Mouse (Mus musculus) left cerebral cortex, adult 2 months (tissue): ENCODE measurements at regions not wholly inside any gene's neighbourhood (a gene's known extent, or its start where the extent isn't known, plus 50 kb on each side); places are given as distances from the start of the nearest gene placed in this dataset.

Experiments
- DNase-seq, 2 experiments: peaks; one replicate each; pipeline ENCODE4 v3.0.0; 2021 to 2022; ENCODE audit warnings: low spot score in 2 of 2, mixed read lengths in 1 of 2; ENCODE audit errors: extremely low spot score in 1 of 2
- H3K27ac ChIP-seq: fragments of 200-600 bp; 2 replicates; pipeline ENCODE4 v1.8.1; 2022
- H3K4me3 ChIP-seq: fragments of 200-600 bp; 2 replicates; pipeline ENCODE4 v1.8.1; 2022
- CTCF ChIP-seq: fragments of 200-600 bp; IDR thresholded peaks from 2 replicates; pipeline ENCODE4 v1.8.1; 2022; ENCODE audit warnings: antibody characterized with exemption, mild to moderate bottlenecking, moderate library complexity
- intact Hi-C: fragments of 180-260 bp; cut with DNase I; formaldehyde crosslinking; loops from one replicate; pipeline ENCODE4 v1.15.1; 2025

GRCm38 (mm10) chr12:64736008-64736663, 181.6 kb upstream of the Gm527 start:
- intact Hi-C loops = no loop called here
- H3K27ac ChIP-seq = no peak overlapping the region
- no peak overlapping the region for H3K4me3 ChIP-seq
- DNase-seq = no peak
- TF ChIP-seq CTCF = no peak; the same call in 1 of the 2 replicates

GRCm38 (mm10) chr12:64703419-64703818, 214.3 kb upstream of the Gm527 start:
- DNase-seq = no peak
- TF ChIP-seq CTCF = no peak
- no peak overlapping the region for H3K27ac ChIP-seq
- intact Hi-C loops = no loop called here
- H3K4me3 ChIP-seq = no peak overlapping the region

DNA sequence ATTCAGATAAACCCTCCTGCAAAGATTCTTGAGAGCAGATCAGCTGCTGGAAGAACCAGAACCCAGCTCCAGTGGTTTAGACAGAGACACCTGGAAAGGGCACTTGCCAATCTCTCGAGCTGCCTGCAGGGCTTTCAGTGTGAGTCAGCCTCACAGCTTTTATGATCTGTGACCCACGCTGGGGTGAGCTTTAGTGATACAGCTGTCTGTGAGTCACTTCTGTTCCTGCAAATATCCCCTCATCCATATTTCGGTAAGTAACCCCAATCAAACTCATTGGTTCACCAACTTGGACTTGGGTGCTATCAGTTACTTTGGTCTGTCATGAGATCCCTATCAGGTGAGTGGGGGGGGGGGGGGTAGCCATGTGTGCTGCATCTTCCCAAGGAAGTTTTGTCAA, 216.6 kb upstream of the Gm527 start:
- intact Hi-C loops = no loop called here
- no peak for DNase-seq
- Histone ChIP-seq H3K27ac (no peak overlapping the region), H3K4me3 (no peak overlapping the region)
- TF ChIP-seq CTCF = no peak

DNA sequence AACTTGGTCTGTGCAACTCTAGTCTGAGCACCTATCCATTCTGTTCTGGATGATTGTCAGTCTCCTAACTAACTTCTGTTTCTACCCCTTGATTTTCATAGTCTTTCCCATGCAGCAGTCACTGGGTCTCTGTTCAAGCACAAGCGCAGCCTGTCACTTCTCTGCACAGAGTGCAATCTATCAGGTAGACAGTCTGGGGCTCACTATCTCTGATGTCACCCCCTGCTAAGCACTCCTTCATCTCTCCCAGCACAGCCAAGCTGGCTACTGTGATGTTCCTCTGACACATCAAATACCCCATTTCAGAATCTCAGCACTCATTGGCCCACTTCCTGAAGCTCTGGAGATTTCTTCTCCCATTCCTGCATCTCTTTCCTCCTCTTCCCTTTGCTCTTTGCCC, 220.9 kb upstream of the Fscb start:
- no peak for DNase-seq
- H3K4me3 ChIP-seq = no peak overlapping the region
- no peak for TF ChIP-seq CTCF
- no peak overlapping the region for H3K27ac ChIP-seq
- intact Hi-C loops = no loop called here

DNA sequence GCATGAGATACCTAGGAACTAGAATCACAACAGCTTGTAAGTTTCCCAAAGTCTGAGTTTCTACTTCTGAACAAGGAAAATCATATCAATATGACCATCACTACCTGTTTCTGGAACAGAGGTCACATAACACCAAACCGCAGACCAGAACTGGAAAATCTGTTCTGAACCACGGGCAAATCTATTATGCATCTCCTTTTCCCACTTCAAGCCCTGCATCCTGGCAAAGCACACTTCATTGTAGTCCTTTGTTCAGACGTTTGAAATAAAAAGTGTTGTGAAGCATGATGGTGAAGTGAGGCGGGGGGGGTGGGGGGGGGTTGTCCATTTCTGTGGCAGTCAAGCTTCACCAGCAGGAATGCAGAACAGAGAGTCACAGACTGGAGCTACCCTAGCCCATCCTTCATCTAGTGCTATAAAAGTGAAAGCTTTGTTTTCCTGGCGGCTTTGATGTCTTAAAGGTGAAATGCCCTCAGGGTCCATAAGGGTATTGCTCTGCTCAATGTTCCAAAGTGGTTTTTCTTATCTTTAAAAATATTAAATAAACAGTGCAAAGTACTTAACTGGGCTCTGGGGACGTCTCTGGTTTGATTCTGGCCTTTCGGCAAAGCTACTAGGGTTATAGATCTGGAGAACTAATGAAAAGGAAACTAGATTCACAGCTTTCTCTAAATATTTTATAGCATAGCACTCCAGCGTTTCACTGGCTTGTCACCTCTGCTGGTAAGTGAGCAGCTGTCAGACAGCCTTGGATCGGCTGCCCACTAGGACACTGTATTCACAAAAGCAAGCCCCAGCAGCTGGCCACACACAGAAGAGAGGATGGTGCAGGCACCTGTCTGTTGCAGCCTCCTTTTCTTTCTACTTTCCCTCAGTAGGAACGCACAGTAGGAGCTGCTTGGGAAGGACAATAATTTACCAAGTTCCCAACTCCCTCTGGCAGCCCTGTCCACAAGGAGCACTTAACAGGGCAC, 218.0 kb upstream of the Fscb start:
- no peak for DNase-seq
- H3K27ac ChIP-seq = no peak overlapping the region
- no peak overlapping the region for H3K4me3 ChIP-seq
- TF ChIP-seq CTCF = no peak
- intact Hi-C loops = no loop called here

GRCm38 (mm10) chr12:64689642-64690041, 215.2 kb upstream of the Fscb start:
- Histone ChIP-seq H3K27ac (no peak overlapping the region), H3K4me3 (no peak overlapping the region)
- DNase-seq = no peak
- TF ChIP-seq CTCF = no peak
- intact Hi-C loops = no loop called here

- H3K27ac ChIP-seq = no peak overlapping the region
- TF ChIP-seq CTCF = no peak
- intact Hi-C loops = no loop called here
- no peak overlapping the region for H3K4me3 ChIP-seq
- DNase-seq = no peak
These were observed 214.1 kb upstream of the Fscb start for GRCm38 (mm10) chr12:64688618-64689017.

DNA sequence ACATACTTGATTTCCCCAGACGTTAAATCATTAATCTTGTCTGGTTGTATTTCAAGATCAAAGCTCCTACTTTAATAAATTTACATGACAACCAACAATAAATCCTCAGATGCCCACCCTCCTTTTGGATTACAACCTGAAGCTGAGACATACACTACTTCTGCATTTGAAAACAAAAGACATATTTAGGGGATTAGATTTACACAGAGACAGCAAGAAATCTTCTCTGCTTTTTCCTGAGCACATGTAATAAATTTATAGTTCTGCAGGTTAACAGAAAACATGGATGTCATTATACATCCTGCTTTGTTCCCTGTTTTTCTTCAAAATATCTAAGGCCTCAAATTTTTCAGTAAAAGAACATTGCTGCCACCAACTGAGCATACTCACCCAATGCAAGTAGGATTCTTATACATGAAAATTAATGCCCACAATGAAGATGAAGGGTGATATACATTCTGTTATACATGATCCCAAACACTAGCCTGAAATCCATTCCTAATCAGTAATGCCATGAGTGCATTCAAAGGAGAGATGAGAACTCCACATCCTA, 166.4 kb upstream of the Fscb start:
- Histone ChIP-seq H3K27ac (no peak overlapping the region), H3K4me3 (no peak overlapping the region)
- no peak for DNase-seq
- intact Hi-C loops = no loop called here
- peak; percentile 59 for TF ChIP-seq CTCF

GRCm38 (mm10) chr12:64614877-64615276, 140.4 kb upstream of the Fscb start:
- TF ChIP-seq CTCF = no peak
- no peak overlapping the region for H3K4me3 ChIP-seq
- no peak for DNase-seq
- intact Hi-C loops = no loop called here
- H3K27ac ChIP-seq = no peak overlapping the region
